ENCODE assay signal across 19 mouse cellular contexts in genomic region chr15:84643178-84643577, GRCm38 (mm10). TPM values are rescaled to one million over a fixed set of nuclear protein-coding genes. Genes with fewer than 3 reads are reported as not detected.
DNase-seq lines count a peak whose midpoint lies in the region; ATAC-seq lines count a peak whose summit lies in the region.
"Had no signal": no experiment of that assay in that cellular context is flagged by ENCODE, and none has a peak within 500 bp of the region (broad histone marks: within the 10 kb centered on the region; RNA-seq: fewer than 3 reads in every experiment).

No protein-coding gene starts in this region.

- 0% methylated on average over 1 of the region's 1 CpGs for WGBS in heart, embryonic 11.5 days (ENCODE audit: insufficient replicate concordance)
- WGBS in hindbrain, embryonic 13.5 days, result 26% methylated on average over 1 of the region's 1 CpGs
- 0% methylated on average over 1 of the region's 1 CpGs for WGBS in hindbrain, embryonic 12.5 days
- 0% methylated on average over 1 of the region's 1 CpGs for WGBS in embryonic facial prominence, embryonic 13.5 days

- H3K27me3 ChIP-seq in heart, embryonic 11.5 days (ENCODE audit: control insufficient read depth, insufficient read depth, low read length), result no peaks in the 10 kb centered on the region
- no peaks in the 10 kb centered on the region for H3K27me3 ChIP-seq in hindbrain, embryonic 13.5 days
- H3K27me3 ChIP-seq in hindbrain, embryonic 12.5 days, result 0 out of 2 replicates have a peak, but pooled peaks cover 3% of the 10 kb centered on the region
- no peaks in the 10 kb centered on the region for H3K27me3 ChIP-seq in embryonic facial prominence, embryonic 13.5 days
- H3K27me3 ChIP-seq: forebrain, embryonic 12.5 days; limb, embryonic 15.5 days had no signal

- H3K9me3 ChIP-seq in heart, embryonic 11.5 days (replicated peaks; ENCODE audit: control insufficient read depth, low read length), result peaks cover 8% of the 10 kb centered on the region
- 0 out of 2 replicates have a peak, but pooled peaks cover 10% of the 10 kb centered on the region for H3K9me3 ChIP-seq in hindbrain, embryonic 13.5 days
- 0 out of 2 replicates have a peak, but pooled peaks cover 6% of the 10 kb centered on the region for H3K9me3 ChIP-seq in hindbrain, embryonic 12.5 days (replicated peaks)
- 0 out of 2 replicates have a peak, but pooled peaks cover 4% of the 10 kb centered on the region for H3K9me3 ChIP-seq in embryonic facial prominence, embryonic 13.5 days
- H3K9me3 ChIP-seq: forebrain, embryonic 12.5 days; limb, embryonic 15.5 days had no signal

- H3K9ac ChIP-seq in heart, embryonic 11.5 days (ENCODE audit: low read depth, low read length), result no peak overlapping the region
- no peak overlapping the region for H3K9ac ChIP-seq in hindbrain, embryonic 13.5 days
- no peak overlapping the region for H3K9ac ChIP-seq in hindbrain, embryonic 12.5 days
- H3K9ac ChIP-seq in embryonic facial prominence, embryonic 13.5 days, result no peak overlapping the region
- H3K9ac ChIP-seq: forebrain, embryonic 12.5 days; limb, embryonic 15.5 days had no signal

- no peak for DNase-seq in heart, adult 11 months
- DNase-seq in NIH3T3 (ENCODE audit: low read depth), result peak; percentile 36
- DNase-seq in frontal cortex, postnatal 10 days (ENCODE audit: low spot score in 2 of 2), result no peak
- no peak for DNase-seq in Muller cell, postnatal 12 days (ENCODE audit: inconsistent ontology term)
- DNase-seq: adrenal gland, adult 8-10 months; cerebellum, adult 11-12 months; cerebellum, postnatal 25 days; gastrocnemius, postnatal 25 days; kidney, adult 11 months; lung, adult 18-20 months; lung, postnatal 36 days; right cerebral cortex, postnatal 4 days; thymus, adult 2 months had no signal

- H3K27ac ChIP-seq in heart, embryonic 11.5 days (ENCODE audit: low read depth, low read length), result peak overlapping the region; percentile 64
- H3K27ac ChIP-seq in hindbrain, embryonic 13.5 days, result peak overlapping the region; percentile 18; the same call in 1 of the 2 replicates
- H3K27ac ChIP-seq in hindbrain, embryonic 12.5 days, result no peak overlapping the region
- 0 out of 2 replicates have a peak overlapping the region, but pooled peaks have one; percentile 1 for H3K27ac ChIP-seq in embryonic facial prominence, embryonic 13.5 days
- H3K27ac ChIP-seq: forebrain, embryonic 12.5 days; limb, embryonic 15.5 days had no signal

- ATAC-seq in heart, embryonic 11.5 days (replicated peaks; ENCODE audit: insufficient number of reproducible peaks, low FRiP score, low TSS enrichment), result peak; percentile 40; the same call in 1 of the 2 replicates
- no peak for ATAC-seq in hindbrain, embryonic 13.5 days (ENCODE audit: low FRiP score)
- no peak for ATAC-seq in hindbrain, embryonic 12.5 days (ENCODE audit: low FRiP score)
- no peak for ATAC-seq in embryonic facial prominence, embryonic 13.5 days (ENCODE audit: insufficient number of reproducible peaks, insufficient read depth, low FRiP score, low TSS enrichment, low read depth)

- no peak overlapping the region; the same call in 1 of the 2 replicates for H3K4me2 ChIP-seq in heart, embryonic 11.5 days
- no peak overlapping the region for H3K4me2 ChIP-seq in hindbrain, embryonic 13.5 days
- H3K4me2 ChIP-seq in hindbrain, embryonic 12.5 days (replicated peaks), result no peak overlapping the region
- H3K4me2 ChIP-seq in embryonic facial prominence, embryonic 13.5 days, result no peak overlapping the region
- H3K4me2 ChIP-seq: forebrain, embryonic 12.5 days; limb, embryonic 15.5 days had no signal

- peaks cover 41% of the 10 kb centered on the region for H3K4me1 ChIP-seq in heart, embryonic 11.5 days (ENCODE audit: control insufficient read depth, insufficient read depth, low read length)
- H3K4me1 ChIP-seq in hindbrain, embryonic 13.5 days (replicated peaks), result peaks cover 5% of the 10 kb centered on the region; the same call in 1 of the 2 replicates
- H3K4me1 ChIP-seq in hindbrain, embryonic 12.5 days, result peaks cover 15% of the 10 kb centered on the region
- peaks cover 43% of the 10 kb centered on the region for H3K4me1 ChIP-seq in embryonic facial prominence, embryonic 13.5 days

- no peaks in the 10 kb centered on the region for H3K36me3 ChIP-seq in heart, embryonic 11.5 days (ENCODE audit: control insufficient read depth, insufficient read depth, low read length)
- H3K36me3 ChIP-seq in hindbrain, embryonic 13.5 days, result no peaks in the 10 kb centered on the region
- no peaks in the 10 kb centered on the region for H3K36me3 ChIP-seq in hindbrain, embryonic 12.5 days
- H3K36me3 ChIP-seq in embryonic facial prominence, embryonic 13.5 days, result no peaks in the 10 kb centered on the region
- H3K36me3 ChIP-seq: forebrain, embryonic 12.5 days; limb, embryonic 15.5 days had no signal

- H3K4me3 ChIP-seq in heart, embryonic 11.5 days (ENCODE audit: low read depth, low read length), result no peak overlapping the region
- H3K4me3 ChIP-seq in hindbrain, embryonic 13.5 days, result no peak overlapping the region
- no peak overlapping the region for H3K4me3 ChIP-seq in hindbrain, embryonic 12.5 days
- H3K4me3 ChIP-seq in embryonic facial prominence, embryonic 13.5 days, result no peak overlapping the region
- H3K4me3 ChIP-seq: forebrain, embryonic 12.5 days; limb, embryonic 15.5 days had no signal

RNA-seq across cellular contexts. Expression of gene Prr5, which starts 26.2 kb away (rescaled TPM):
- 18.0 and 19.9 TPM in 2 replicates for polyA plus RNA-seq in heart, embryonic 11.5 days (2014; fragmentation: Nextera tagmentation; extraction: Ambion mirVana)
- 18.3 and 19.6 TPM in 2 replicates for polyA plus RNA-seq in hindbrain, embryonic 13.5 days (2015; fragmentation: Nextera tagmentation; extraction: Ambion mirVana)
- 17.9 and 19.4 TPM in 2 replicates for polyA plus RNA-seq in hindbrain, embryonic 12.5 days (2016; fragmentation: Nextera tagmentation; extraction: Ambion mirVana)
- polyA plus RNA-seq in embryonic facial prominence, embryonic 13.5 days (2015; fragmentation: Nextera tagmentation; extraction: Ambion mirVana), result 18.8 and 20.7 TPM in 2 replicates
